Mouse (Mus musculus) olfactory bulb, adult 2 months (tissue): ENCODE results near the gene Fry.

ENCODE experiments used
- CTCF ChIP-seq: fragments of 200-500 bp; IDR thresholded peaks from 2 replicates; pipeline ENCODE4 v1.5.1; 2012; ENCODE audit warnings: low read depth, mild to moderate bottlenecking, low read length, moderate library complexity; ENCODE audit not compliant: insufficient read depth
- POLR2A ChIP-seq: fragments of 200-500 bp; IDR thresholded peaks from 2 replicates; pipeline ENCODE4 v1.6.1; 2012; ENCODE audit warnings: mild to moderate bottlenecking, low read depth, low read length, moderate library complexity; ENCODE audit not compliant: insufficient read depth

DNA sequence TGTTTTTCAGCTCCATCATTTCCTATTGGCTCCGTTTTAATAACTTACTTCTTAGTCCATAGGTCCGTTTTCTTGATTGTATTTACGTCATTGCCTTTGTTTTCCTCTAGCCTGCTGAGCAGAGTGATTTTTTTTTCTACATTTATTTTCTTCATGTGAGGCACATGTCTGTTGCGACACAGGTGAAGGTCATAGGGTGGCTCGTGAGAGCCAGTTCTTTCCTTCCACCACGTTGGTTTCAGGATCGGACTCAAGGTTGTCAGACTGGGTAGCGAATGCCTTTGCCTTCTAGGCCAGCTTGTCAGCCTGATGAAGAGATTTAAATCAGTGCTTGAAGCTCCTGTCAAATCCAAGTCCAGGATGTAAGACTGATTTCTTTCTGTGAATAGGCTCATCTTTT, 101.0 kb downstream of the Fry start:
- TF ChIP-seq CTCF: no peak
- TF ChIP-seq POLR2A: no peak
